Mouse (Mus musculus) midbrain, postnatal 0 days (tissue): ENCODE measurements around the gene Rnf223. TPM values are rescaled to one million over a fixed set of nuclear protein-coding genes. Genes with fewer than 3 reads are reported as not detected.

Experiments
- ATAC-seq: fragments of 200-750 bp; cut with Nextera tagmentation; 2 replicates; pipeline ENCODE4 v1.8.0; 2017; ENCODE audit warnings: moderate number of reproducible peaks, mild to moderate bottlenecking, moderate TSS enrichment, moderate library complexity; ENCODE audit not compliant: low FRiP score
- DNase-seq: peaks from one replicate; pipeline ENCODE4 v3.0.0-alpha.2; 2015; ENCODE audit warnings: low spot score
- H3K27ac ChIP-seq: fragments of 300-500 bp; sonication (generic); 2 replicates; pipeline ENCODE4 v1.5.1; 2014; ENCODE audit warnings: low read depth, mild to moderate bottlenecking, low read length, mixed read lengths
- H3K27me3 ChIP-seq: fragments of 300-500 bp; sonication (generic); 2 replicates; pipeline ENCODE4 v1.6.1; 2014; ENCODE audit warnings: low read length, control low read depth, mixed read lengths; ENCODE audit not compliant: insufficient read depth
- H3K36me3 ChIP-seq: fragments of 300-500 bp; sonication (generic); 2 replicates; pipeline ENCODE4 v1.6.1; 2014; ENCODE audit warnings: low read length, control low read depth, mixed read lengths; ENCODE audit not compliant: insufficient read depth
- H3K4me1 ChIP-seq: fragments of 300-500 bp; sonication (generic); 2 replicates; pipeline ENCODE4 v1.6.1; 2014; ENCODE audit warnings: mild to moderate bottlenecking, control low read depth, antibody characterized with exemption, low read length, mixed read lengths; ENCODE audit not compliant: insufficient read depth
- H3K4me2 ChIP-seq: fragments of 300-500 bp; sonication (generic); 2 replicates; pipeline ENCODE4 v1.6.1; 2014; ENCODE audit warnings: low read depth, mild to moderate bottlenecking, low read length, mixed read lengths; ENCODE audit not compliant: poor library complexity, severe bottlenecking
- H3K4me3 ChIP-seq: fragments of 300-500 bp; sonication (generic); 2 replicates; pipeline ENCODE4 v1.5.1; 2014; ENCODE audit warnings: low read depth, mild to moderate bottlenecking, low read length, moderate library complexity
- H3K9ac ChIP-seq: fragments of 300-500 bp; sonication (generic); replicated peaks from 2 replicates; pipeline ENCODE4 v1.6.1; 2014; ENCODE audit warnings: mild to moderate bottlenecking, low read length, moderate library complexity, mixed read lengths; ENCODE audit not compliant: poor library complexity, severe bottlenecking
- H3K9me3 ChIP-seq: fragments of 300-500 bp; sonication (generic); 2 replicates; pipeline ENCODE4 v1.6.1; 2016; ENCODE audit warnings: low read length, control low read depth
- CTCF ChIP-seq: IDR thresholded peaks from 2 replicates; pipeline ENCODE4 v1.5.1; 2016; ENCODE audit warnings: antibody characterized with exemption, mild to moderate bottlenecking
- WGBS: fragments of 180-500 bp; shearing (Covaris S2); extraction: QIAGEN DNeasy Blood & Tissue Kit; methylation state at CpG from one replicate; pipeline ENCODE4 v1.1.7; 2014; 5-methylcytosine and 5-hydroxymethylcytosine counted together
- polyA plus RNA-seq: library from polyadenylated mRNA; unstranded; fragments of >200 nt; fragmentation: Nextera tagmentation; extraction: Ambion mirVana; gene quantifications from 2 replicates; pipeline ENCODE4 v1.2.1, GENCODE M21; 2015
- total RNA-seq: library from RNA; depleted of rRNA; stranded (reverse); fragments of >200 nt; gene quantifications from 2 replicates; pipeline ENCODE4 v1.2.3, GENCODE M21; 2014; rRNA removed

The Rnf223 gene
- total and polyA plus RNA-seq, 2 experiments from 2014 or later = 0.23 to 0.44 TPM

- DNase-seq (no peak), ATAC-seq (no peak)
- Histone ChIP-seq H3K4me3 (no peak overlapping the region), H3K4me1 (no peaks in the 10 kb centered on the region), H3K36me3 (no peaks in the 10 kb centered on the region), H3K27ac (no peak overlapping the region), H3K9me3 (no peaks in the 10 kb centered on the region), H3K27me3 (no peaks in the 10 kb centered on the region), H3K4me2 (no peak overlapping the region), H3K9ac (no peak overlapping the region)
- TF ChIP-seq CTCF = no peak
- WGBS = 95% methylated on average over 3 of the region's 3 CpGs
Measured at GRCm38 (mm10) chr4:156154771-156155170, 24.5 kb downstream of the Rnf223 start.

GRCm38 (mm10) chr4:156166477-156166876, 36.2 kb downstream of the Rnf223 start:
- no peaks in the 10 kb centered on the region for H3K27me3 ChIP-seq

GRCm38 (mm10) chr4:156168611-156169010, 38.3 kb downstream of the Rnf223 start:
- Histone ChIP-seq H3K4me1 (no peaks in the 10 kb centered on the region), H3K27ac (no peak overlapping the region), H3K4me3 (no peak overlapping the region), H3K4me2 (no peak overlapping the region), H3K36me3 (peaks cover 83% of the 10 kb centered on the region), H3K9ac (no peak overlapping the region), H3K9me3 (no peaks in the 10 kb centered on the region), H3K27me3 (no peaks in the 10 kb centered on the region)
- no peak for TF ChIP-seq CTCF
- WGBS = 90% methylated on average over 6 of the region's 8 CpGs
- no peak for DNase-seq
- no peak for ATAC-seq

More at GRCm38 (mm10) chr4:156166477-156166876, 36.2 kb downstream of the Rnf223 start:
- DNase-seq (no peak), ATAC-seq (no peak)
- no peaks in the 10 kb centered on the region for H3K4me1 ChIP-seq
- H3K27ac ChIP-seq = no peak overlapping the region
- no peak for TF ChIP-seq CTCF
- 90% methylated on average over 9 of the region's 9 CpGs for WGBS
- H3K4me2 ChIP-seq = no peak overlapping the region
- no peaks in the 10 kb centered on the region for H3K9me3 ChIP-seq
- peaks cover 66% of the 10 kb centered on the region for H3K36me3 ChIP-seq
- no peak overlapping the region for H3K9ac ChIP-seq
- H3K4me3 ChIP-seq = no peak overlapping the region

GRCm38 (mm10) chr4:156169129-156169528, 38.8 kb downstream of the Rnf223 start:
- no peaks in the 10 kb centered on the region for H3K4me1 ChIP-seq
- peaks cover 86% of the 10 kb centered on the region for H3K36me3 ChIP-seq
- TF ChIP-seq CTCF = no peak
- no peaks in the 10 kb centered on the region for H3K27me3 ChIP-seq
- 98% methylated on average over 10 of the region's 10 CpGs for WGBS
- H3K4me3 ChIP-seq = no peak overlapping the region
- ATAC-seq = no peak
- H3K27ac ChIP-seq = no peak overlapping the region
- H3K9me3 ChIP-seq = no peaks in the 10 kb centered on the region
- no peak for DNase-seq
- no peak overlapping the region for H3K4me2 ChIP-seq
- no peak overlapping the region for H3K9ac ChIP-seq

- Histone ChIP-seq H3K9me3 (no peaks in the 10 kb centered on the region), H3K4me2 (no peak overlapping the region), H3K27ac (no peak overlapping the region), H3K36me3 (peaks cover 98% of the 10 kb centered on the region), H3K4me1 (no peaks in the 10 kb centered on the region), H3K27me3 (no peaks in the 10 kb centered on the region), H3K4me3 (no peak overlapping the region), H3K9ac (no peak overlapping the region)
- ATAC-seq (no peak), DNase-seq (no peak)
- 97% methylated on average over 11 of the region's 11 CpGs for WGBS
- TF ChIP-seq CTCF = no peak
Measured at GRCm38 (mm10) chr4:156171828-156172227, 41.5 kb downstream of the Rnf223 start.

GRCm38 (mm10) chr4:156177630-156178029, 47.3 kb downstream of the Rnf223 start:
- 97% methylated on average over 9 of the region's 9 CpGs for WGBS
- Histone ChIP-seq H3K27ac (no peak overlapping the region), H3K4me3 (no peak overlapping the region), H3K4me1 (peaks cover 14% of the 10 kb centered on the region), H3K9ac (no peak overlapping the region), H3K27me3 (no peaks in the 10 kb centered on the region), H3K4me2 (no peak overlapping the region), H3K9me3 (no peaks in the 10 kb centered on the region), H3K36me3 (peaks cover 78% of the 10 kb centered on the region)
- TF ChIP-seq CTCF = no peak
- DNase-seq (no peak), ATAC-seq (no peak)

Other genes starting within 250 kb of the Rnf223 start
- 71.9 and 95.9 TPM in 2 replicates for gene Pusl1, start 238.7 kb upstream of the Rnf223 start, total RNA-seq
- 54.3 and 54.5 TPM in 2 replicates for gene Pusl1, start 238.7 kb upstream of the Rnf223 start, polyA plus RNA-seq
- gene Acap3, start 238.7 kb upstream of the Rnf223 start, total RNA-seq = 82.6 and 99.3 TPM in 2 replicates
- 63.3 and 64.5 TPM in 2 replicates for gene Acap3, start 238.7 kb upstream of the Rnf223 start, polyA plus RNA-seq
- gene Ube2j2, start 186.7 kb upstream of the Rnf223 start, total RNA-seq = 76.5 and 82.0 TPM in 2 replicates
- gene Ube2j2, start 186.7 kb upstream of the Rnf223 start, polyA plus RNA-seq = 125 and 138 TPM in 2 replicates
- gene C1qtnf12, start 168.2 kb upstream of the Rnf223 start, total RNA-seq = 11.7 and 13.3 TPM in 2 replicates
- gene C1qtnf12, start 168.2 kb upstream of the Rnf223 start, polyA plus RNA-seq = 11.7 and 14.8 TPM in 2 replicates
- 52.5 and 57.2 TPM in 2 replicates for gene B3galt6, start 137.9 kb upstream of the Rnf223 start, total RNA-seq
- 31.1 and 32.2 TPM in 2 replicates for gene B3galt6, start 137.9 kb upstream of the Rnf223 start, polyA plus RNA-seq
- 84.8 and 105 TPM in 2 replicates for gene Sdf4, start 137.6 kb upstream of the Rnf223 start, total RNA-seq
- 111 and 112 TPM in 2 replicates for gene Sdf4, start 137.6 kb upstream of the Rnf223 start, polyA plus RNA-seq
- gene Tnfrsf4, start 116.7 kb upstream of the Rnf223 start, total RNA-seq = 0.66 and 1.4 TPM in 2 replicates
- 0.54 and 0.78 TPM in 2 replicates for gene Tnfrsf4, start 116.7 kb upstream of the Rnf223 start, polyA plus RNA-seq
- gene Tnfrsf18, start 104.3 kb upstream of the Rnf223 start, total RNA-seq = not detected in 2 replicates
- 1.5 and 2.2 TPM in 2 replicates for gene Tnfrsf18, start 104.3 kb upstream of the Rnf223 start, polyA plus RNA-seq
- gene Ttll10, start 71.1 kb upstream of the Rnf223 start, total RNA-seq = 1.9 TPM in 1 of 2 replicates, not detected in the other
- gene Ttll10, start 71.1 kb upstream of the Rnf223 start, polyA plus RNA-seq = not detected in 2 replicates
- gene 9430015G10Rik, start 20.5 kb upstream of the Rnf223 start, total RNA-seq = 28.1 and 31.1 TPM in 2 replicates
- 22.1 and 25.2 TPM in 2 replicates for gene 9430015G10Rik, start 20.5 kb upstream of the Rnf223 start, polyA plus RNA-seq
- gene Agrn, start 67.0 kb downstream of the Rnf223 start, total RNA-seq = 303 and 333 TPM in 2 replicates
- gene Agrn, start 67.0 kb downstream of the Rnf223 start, polyA plus RNA-seq = 72.8 and 77.1 TPM in 2 replicates
- 1.7 and 2.3 TPM in 2 replicates for gene Isg15, start 70.3 kb downstream of the Rnf223 start, total RNA-seq
- 2.4 and 3.9 TPM in 2 replicates for gene Isg15, start 70.3 kb downstream of the Rnf223 start, polyA plus RNA-seq
- gene AW011738, start 72.8 kb downstream of the Rnf223 start, total RNA-seq = 7.5 and 8.2 TPM in 2 replicates
- 3.5 and 3.7 TPM in 2 replicates for gene AW011738, start 72.8 kb downstream of the Rnf223 start, polyA plus RNA-seq
- gene Perm1, start 85.4 kb downstream of the Rnf223 start, total RNA-seq = 1.9 and 2.0 TPM in 2 replicates
- gene Perm1, start 85.4 kb downstream of the Rnf223 start, polyA plus RNA-seq = 1.4 and 1.7 TPM in 2 replicates
- 46.6 and 46.7 TPM in 2 replicates for gene Plekhn1, start 104.3 kb downstream of the Rnf223 start, total RNA-seq
- 18.7 and 19.3 TPM in 2 replicates for gene Plekhn1, start 104.3 kb downstream of the Rnf223 start, polyA plus RNA-seq
- 75.7 and 81.3 TPM in 2 replicates for gene Noc2l, start 105.5 kb downstream of the Rnf223 start, total RNA-seq
- gene Noc2l, start 105.5 kb downstream of the Rnf223 start, polyA plus RNA-seq = 42.6 and 47.1 TPM in 2 replicates
- 8.9 and 9.1 TPM in 2 replicates for gene Samd11, start 125.1 kb downstream of the Rnf223 start, total RNA-seq
- 3.2 and 3.5 TPM in 2 replicates for gene Samd11, start 125.1 kb downstream of the Rnf223 start, polyA plus RNA-seq
- gene Vmn2r-ps159, start 200.6 kb downstream of the Rnf223 start, total RNA-seq = not detected in 2 replicates
- gene Vmn2r-ps159, start 200.6 kb downstream of the Rnf223 start, polyA plus RNA-seq = not detected in 2 replicates